12 mouse cellular contexts compared by ENCODE assay signal in genomic region chrX:72044056-72044455, GRCm38 (mm10). TPM values are rescaled to one million over a fixed set of nuclear protein-coding genes. Genes with fewer than 3 reads are reported as not detected.
DNase-seq lines count a peak whose midpoint lies in the region; TF ChIP-seq lines count a peak whose summit lies in the region.
"Had no signal": no experiment of that assay in that cellular context is flagged by ENCODE, and none has a peak within 500 bp of the region (broad histone marks: within the 10 kb centered on the region; RNA-seq: fewer than 3 reads in every experiment).

No protein-coding gene starts in this region.

- no peak overlapping the region for H3K4me3 ChIP-seq in gastrocnemius, adult 2 months

- no peak overlapping the region for H3K27ac ChIP-seq in gastrocnemius, adult 2 months
- H3K27ac ChIP-seq: hindbrain, embryonic 14.5 days had no signal

- intact Hi-C loops in gastrocnemius, adult 2 months (cut with DNase I) = no loop called here
- intact Hi-C loops in heart, postnatal 14 days (cut with DNase I) = no loop called here

- no peak for TF ChIP-seq CTCF in gastrocnemius, adult 2 months (IDR thresholded peaks at IDR 0.05)

- DNase-seq in urinary bladder, postnatal 14 days (ENCODE audit: low spot score) = peak; percentile 26
- no peak for DNase-seq in urinary bladder, postnatal 10 days (ENCODE audit: low spot score)
- peak; percentile 78 for DNase-seq in gastrocnemius, adult 2 months
- DNase-seq in heart, postnatal 14 days = peak; percentile 25 to 41
- DNase-seq in adrenal gland, postnatal 25 days = no peak
- no peak for DNase-seq in left cerebral cortex, adult 11 months (ENCODE audit: low spot score)
- no peak for DNase-seq in thymus, postnatal 10 days (ENCODE audit: low spot score in 2 of 2)
- DNase-seq: cerebellum, adult 2 months; left cerebral cortex, postnatal 4 days; thymus, postnatal 14 days had no signal

RNA-seq across cellular contexts. Expression of gene Cnga2, which starts 52.4 kb away (rescaled TPM):
- not detected for total RNA-seq in gastrocnemius, adult 2 months (2021)
- total RNA-seq in heart, postnatal 14 days (2021) = under 1 TPM; 0.12 to 0.56 TPM
- 0.15 TPM in 1 of 2 replicates, not detected in the other for total RNA-seq in adrenal gland, postnatal 25 days (2021)
- total RNA-seq: CH12.LX had no signal

Comparison
In these comparisons a context has a peak if more than half of its experiments do, and no peak if none do; other contexts are left out.
1. DNase-seq: peak in urinary bladder, postnatal 14 days (single experiment), gastrocnemius, adult 2 months (single experiment) and heart, postnatal 14 days (2 of 2); none in urinary bladder, postnatal 10 days (single experiment), adrenal gland, postnatal 25 days (single experiment), left cerebral cortex, adult 11 months (single experiment) and thymus, postnatal 10 days (0 of 2).